Mouse (Mus musculus) E14TG2a.4 (cell line): ENCODE measurements around the gene Cdyl2.

Source experiments
- CTCF ChIP-seq: conservative IDR thresholded peaks from 2 replicates; pipeline ENCODE4 v1.5.1; 2014; ENCODE audit warnings: low read length
- NANOG ChIP-seq: IDR thresholded peaks from 2 replicates; pipeline ENCODE4 v1.6.1; 2014; ENCODE audit warnings: borderline replicate concordance, low read length, mixed read lengths
- POU5F1 ChIP-seq: IDR thresholded peaks from 2 replicates; pipeline ENCODE4 v1.6.1; 2014; ENCODE audit warnings: low read length, borderline replicate concordance

- TF ChIP-seq CTCF (no peak), NANOG (no peak), POU5F1 (no peak)
Measured at GRCm38 (mm10) chr8:116772727-116773126, 39.9 kb upstream of the Cdyl2 start.
